Mouse (Mus musculus): Measurements from ENCODE around the gene Ifih1.

DNA sequence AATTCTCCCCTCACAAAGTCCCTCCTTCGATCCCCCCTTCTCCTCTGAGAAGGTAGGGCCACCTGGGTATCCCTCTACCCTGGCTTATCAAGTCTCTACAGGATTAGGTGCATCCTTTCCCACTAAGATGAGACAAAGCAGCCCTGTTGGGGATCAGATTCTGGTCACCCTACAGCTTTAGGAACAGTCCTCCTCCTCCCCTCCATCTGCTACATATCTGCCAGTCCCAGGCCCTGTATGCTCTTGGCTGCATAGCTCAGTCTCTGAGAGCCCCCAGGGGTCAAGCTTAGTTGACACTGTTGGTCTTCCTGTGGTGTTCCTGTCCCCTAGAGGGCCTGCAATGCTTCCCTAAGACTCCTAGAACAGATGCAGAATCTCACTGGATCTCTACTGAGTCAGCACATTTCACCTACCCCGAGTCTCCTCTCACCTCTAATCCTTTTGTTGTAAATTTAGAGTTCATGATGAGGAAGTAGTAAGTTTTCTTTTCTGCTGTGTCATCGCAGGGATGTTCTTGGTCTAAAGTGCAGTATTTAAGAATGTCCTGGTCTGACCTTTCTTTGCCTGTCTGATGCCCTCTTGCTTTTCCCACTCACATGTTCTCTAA lies 39.0 kb upstream of the Ifih1 start:
- TF ChIP-seq CTCF (IDR thresholded peaks at IDR 0.05; ENCODE audit: borderline replicate concordance, insufficient read depth, low read length) (no peak), POLR2A (IDR thresholded peaks at IDR 0.05; ENCODE audit: low read depth, low read length) (no peak)

Data from embryonic fibroblast, embryonic 13.5 days (primary cell).